Mouse (Mus musculus): ENCODE results near the gene Golga4. TPM values are rescaled to one million over a fixed set of nuclear protein-coding genes. Genes with fewer than 3 reads are reported as not detected.
A peak's percentile ranks its signal among the peaks of the same experiment; 100 is the strongest.

The Golga4 gene
- polyA plus RNA-seq, 1 experiment from 2014 or later: 30.6 TPM

DNA sequence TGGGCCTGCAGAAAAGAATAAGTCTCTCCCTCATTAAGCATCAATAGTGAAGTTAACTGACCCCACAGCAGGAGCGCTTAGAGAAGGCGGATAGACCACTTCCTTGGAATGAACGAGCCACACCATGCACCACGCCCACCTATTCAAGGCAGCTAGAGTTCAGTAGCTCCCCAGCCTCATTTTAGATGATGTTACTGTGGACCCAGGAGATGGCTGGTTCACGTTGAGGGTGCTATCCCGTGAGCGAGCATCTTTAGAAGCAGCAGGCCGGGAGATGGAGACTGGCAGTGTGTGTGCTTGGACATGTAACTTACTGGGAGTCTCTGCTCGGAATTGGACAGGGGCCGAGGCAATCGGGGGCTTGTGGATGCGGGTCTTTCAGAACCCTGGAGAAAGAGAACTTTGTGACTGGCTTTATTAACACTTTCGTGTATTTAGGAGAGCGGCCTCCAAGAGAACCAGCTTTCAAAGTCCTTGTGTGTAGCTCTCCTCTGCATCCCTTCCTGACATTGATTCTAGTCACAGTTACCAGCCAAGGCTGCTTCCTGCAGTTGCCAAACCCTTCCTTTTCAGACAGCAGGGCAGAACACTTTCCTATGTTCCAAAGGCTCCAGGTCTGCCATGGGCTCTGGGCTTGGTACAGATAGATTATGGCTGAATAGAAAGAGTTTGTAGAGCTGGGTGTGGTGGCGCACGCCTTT, 101.8 kb downstream of the Golga4 start:
- peak; percentile 27 for DNase-seq (ENCODE audit: low spot score)
- 44% methylated on average over 16 of the region's 16 CpGs for WGBS
- no peak overlapping the region for H3K27ac ChIP-seq (ENCODE audit: low read length)

DNA sequence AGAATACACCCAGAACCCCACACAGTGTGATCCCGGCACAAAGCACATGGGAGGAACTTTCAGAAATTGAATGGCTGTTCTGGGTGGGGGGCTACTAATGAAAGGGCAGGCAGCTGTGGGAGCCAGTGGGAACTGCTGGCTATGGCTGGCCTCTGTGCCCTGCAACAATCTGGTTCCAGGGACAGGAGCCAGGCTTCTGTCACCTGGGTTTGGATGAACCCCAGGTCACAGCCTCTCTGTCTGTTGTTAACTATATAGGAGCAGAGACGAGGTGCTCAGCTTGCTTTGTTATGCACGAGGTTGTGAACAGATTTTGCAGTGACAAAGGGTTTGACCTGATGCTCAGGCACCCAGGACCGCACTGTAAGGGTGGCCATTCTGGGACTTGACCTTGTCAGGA, 102.5 kb downstream of the Golga4 start:
- no peak overlapping the region for H3K4me3 ChIP-seq (ENCODE audit: low read depth, low read length)
- ATAC-seq: no peak

More for the DNA sequence above, 101.8 kb downstream of the Golga4 start:
- peak overlapping the region; percentile 95 for H3K4me2 ChIP-seq (replicated peaks; ENCODE audit: low read depth, low read length)
- H3K36me3 ChIP-seq (ENCODE audit: insufficient read depth, low read length): no peaks in the 10 kb centered on the region
- TF ChIP-seq EP300 (IDR thresholded peaks at IDR 0.05) (no peak), CTCF (IDR thresholded peaks at IDR 0.05) (no peak)
- peaks cover 4% of the 10 kb centered on the region; the same call in 1 of the 2 replicates for H3K4me1 ChIP-seq (ENCODE audit: insufficient read depth, low read depth, low read length)
- ATAC-seq: no peak
- 0 out of 2 replicates have a peak overlapping the region, but pooled peaks have one; percentile 12 for H3K9ac ChIP-seq (replicated peaks; ENCODE audit: low read depth)
- no peaks in the 10 kb centered on the region for H3K9me3 ChIP-seq (ENCODE audit: low read length)
- H3K27me3 ChIP-seq (replicated peaks; ENCODE audit: insufficient read depth, low read length): no peaks in the 10 kb centered on the region
- H3K4me3 ChIP-seq (ENCODE audit: low read depth, low read length): peak overlapping the region; percentile 83

DNA sequence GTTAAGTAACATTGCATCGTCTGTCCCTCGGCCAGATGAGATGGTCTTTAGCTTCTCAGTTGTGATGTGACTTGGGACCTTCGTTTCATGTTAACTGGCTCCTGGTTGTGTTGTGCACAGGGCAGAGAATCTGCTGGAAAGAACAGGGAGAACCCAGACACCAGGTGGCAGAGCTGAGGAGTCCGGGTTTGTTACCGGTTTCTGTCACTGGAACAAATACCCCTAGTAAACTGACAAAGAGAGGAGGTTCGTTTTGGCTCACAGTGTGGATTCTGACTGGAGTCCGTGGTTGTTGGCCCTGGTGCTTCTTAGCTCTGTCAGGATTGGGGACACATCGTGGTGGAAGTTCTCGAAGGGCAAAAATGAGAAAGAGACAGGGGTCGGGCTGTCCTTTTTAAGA, 104.0 kb downstream of the Golga4 start:
- no peaks in the 10 kb centered on the region for H3K36me3 ChIP-seq (ENCODE audit: insufficient read depth, low read length)
- H3K9ac ChIP-seq (replicated peaks; ENCODE audit: low read depth): no peak overlapping the region
- DNase-seq (ENCODE audit: low spot score) (peak; percentile 45), ATAC-seq (no peak)
- no peaks in the 10 kb centered on the region for H3K9me3 ChIP-seq (ENCODE audit: low read length)
- 54% methylated on average over 10 of the region's 10 CpGs for WGBS
- H3K27ac ChIP-seq (ENCODE audit: low read length): 0 out of 2 replicates have a peak overlapping the region, but pooled peaks have one; percentile 16
- peak; percentile 61 for TF ChIP-seq CTCF (IDR thresholded peaks at IDR 0.05)
- TF ChIP-seq EP300 (IDR thresholded peaks at IDR 0.05): no peak
- no peak overlapping the region for H3K4me3 ChIP-seq (ENCODE audit: low read depth, low read length)
- H3K27me3 ChIP-seq (replicated peaks; ENCODE audit: insufficient read depth, low read length): no peaks in the 10 kb centered on the region
- peak overlapping the region; percentile 18; the same call in 1 of the 2 replicates for H3K4me2 ChIP-seq (replicated peaks; ENCODE audit: low read depth, low read length)
- peaks cover 4% of the 10 kb centered on the region; the same call in 1 of the 2 replicates for H3K4me1 ChIP-seq (ENCODE audit: insufficient read depth, low read depth, low read length)

More for the DNA sequence above, 102.5 kb downstream of the Golga4 start:
- peaks cover 4% of the 10 kb centered on the region; the same call in 1 of the 2 replicates for H3K4me1 ChIP-seq (ENCODE audit: insufficient read depth, low read depth, low read length)
- no peaks in the 10 kb centered on the region for H3K9me3 ChIP-seq (ENCODE audit: low read length)
- no peaks in the 10 kb centered on the region for H3K36me3 ChIP-seq (ENCODE audit: insufficient read depth, low read length)
- no peaks in the 10 kb centered on the region for H3K27me3 ChIP-seq (replicated peaks; ENCODE audit: insufficient read depth, low read length)
- H3K9ac ChIP-seq (replicated peaks; ENCODE audit: low read depth): no peak overlapping the region
- H3K4me2 ChIP-seq (replicated peaks; ENCODE audit: low read depth, low read length): peak overlapping the region; percentile 95
- WGBS: 60% methylated on average over 4 of the region's 4 CpGs
- no peak for DNase-seq (ENCODE audit: low spot score)
- TF ChIP-seq EP300 (IDR thresholded peaks at IDR 0.05): no peak
- TF ChIP-seq CTCF (IDR thresholded peaks at IDR 0.05): no peak
- no peak overlapping the region for H3K27ac ChIP-seq (ENCODE audit: low read length)

DNA sequence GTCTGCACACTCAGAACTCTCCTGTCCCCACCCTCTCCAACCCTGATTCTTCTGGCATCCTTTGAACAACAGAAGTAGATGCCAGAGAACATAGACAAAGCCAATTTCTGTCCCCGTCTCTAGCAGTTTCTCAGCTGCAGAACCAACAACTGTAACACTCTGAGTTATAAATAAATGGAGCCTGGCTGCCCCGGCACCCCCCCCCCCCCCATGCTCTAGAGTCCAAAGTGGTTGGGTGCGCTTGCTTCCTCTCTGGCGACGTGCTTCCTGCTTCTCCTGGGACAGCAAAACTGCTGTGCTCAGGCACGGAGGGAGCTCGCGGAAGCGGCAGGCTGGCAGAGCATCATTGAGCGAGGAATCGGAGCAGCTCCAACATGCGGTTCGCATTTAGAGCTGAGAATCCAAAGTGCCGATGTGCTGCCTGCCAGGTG, 105.1 kb downstream of the Golga4 start:
- 20% methylated on average over 14 of the region's 14 CpGs for WGBS
- H3K27ac ChIP-seq (ENCODE audit: low read length): no peak overlapping the region; the same call in 1 of the 2 replicates
- H3K4me2 ChIP-seq (replicated peaks; ENCODE audit: low read depth, low read length): peak overlapping the region; percentile 36
- H3K36me3 ChIP-seq (ENCODE audit: insufficient read depth, low read length): no peaks in the 10 kb centered on the region
- no peaks in the 10 kb centered on the region for H3K9me3 ChIP-seq (ENCODE audit: low read length)
- peak; percentile 82 for DNase-seq (ENCODE audit: low spot score)
- no peaks in the 10 kb centered on the region for H3K27me3 ChIP-seq (replicated peaks; ENCODE audit: insufficient read depth, low read length)
- H3K9ac ChIP-seq (replicated peaks; ENCODE audit: low read depth): no peak overlapping the region
- peak; percentile 64 for ATAC-seq
- H3K4me3 ChIP-seq (ENCODE audit: low read depth, low read length): no peak overlapping the region
- H3K4me1 ChIP-seq (ENCODE audit: insufficient read depth, low read depth, low read length): peaks cover 4% of the 10 kb centered on the region; the same call in 1 of the 2 replicates
- TF ChIP-seq EP300 (IDR thresholded peaks at IDR 0.05) (no peak), CTCF (IDR thresholded peaks at IDR 0.05) (no peak)

DNA sequence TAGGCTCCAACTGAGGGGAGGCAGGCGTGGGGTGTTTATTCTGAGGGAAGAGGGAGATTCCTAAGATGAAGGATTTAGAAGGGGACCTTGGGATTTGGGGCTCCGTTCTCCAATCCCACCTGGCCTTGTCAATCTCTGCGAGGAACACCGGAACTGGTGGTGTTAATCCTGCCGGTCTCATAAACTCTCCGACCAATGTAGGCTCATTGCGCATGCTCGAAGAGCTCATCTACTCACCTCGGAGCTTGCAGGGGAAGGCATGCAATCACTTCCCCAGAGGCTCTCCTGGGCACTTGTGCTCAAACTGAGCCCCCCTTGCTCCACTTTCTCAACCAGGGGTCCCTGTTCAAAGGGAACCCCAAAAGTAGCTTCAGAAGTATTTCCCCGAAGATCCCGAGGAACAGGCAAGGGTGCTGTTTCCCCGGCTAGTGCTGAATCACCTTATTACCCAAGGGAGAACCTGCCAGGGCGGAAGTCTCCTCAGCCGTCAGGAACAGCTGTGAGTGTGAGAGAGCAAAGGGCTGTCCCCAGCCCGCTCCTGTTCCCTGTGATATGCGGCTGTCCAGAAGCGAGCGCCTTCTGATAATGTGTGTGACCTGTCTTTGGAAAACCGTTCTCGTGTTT, 106.0 kb downstream of the Golga4 start:
- Histone ChIP-seq H3K9me3 (ENCODE audit: low read length) (no peaks in the 10 kb centered on the region), H3K4me3 (ENCODE audit: low read depth, low read length) (no peak overlapping the region), H3K4me1 (ENCODE audit: insufficient read depth, low read depth, low read length) (peaks cover 4% of the 10 kb centered on the region; the same call in 1 of the 2 replicates), H3K4me2 (replicated peaks; ENCODE audit: low read depth, low read length) (peak overlapping the region; percentile 36; the same call in 1 of the 2 replicates), H3K27me3 (replicated peaks; ENCODE audit: insufficient read depth, low read length) (no peaks in the 10 kb centered on the region), H3K9ac (replicated peaks; ENCODE audit: low read depth) (no peak overlapping the region), H3K27ac (ENCODE audit: low read length) (no peak overlapping the region; the same call in 1 of the 2 replicates), H3K36me3 (ENCODE audit: insufficient read depth, low read length) (no peaks in the 10 kb centered on the region)
- TF ChIP-seq CTCF (IDR thresholded peaks at IDR 0.05) (no peak), EP300 (IDR thresholded peaks at IDR 0.05) (no peak)
- ATAC-seq (peak; percentile 30; the same call in 1 of the 2 replicates), DNase-seq (ENCODE audit: low spot score) (peak; percentile 61)
- WGBS: 38% methylated on average over 20 of the region's 20 CpGs

DNA sequence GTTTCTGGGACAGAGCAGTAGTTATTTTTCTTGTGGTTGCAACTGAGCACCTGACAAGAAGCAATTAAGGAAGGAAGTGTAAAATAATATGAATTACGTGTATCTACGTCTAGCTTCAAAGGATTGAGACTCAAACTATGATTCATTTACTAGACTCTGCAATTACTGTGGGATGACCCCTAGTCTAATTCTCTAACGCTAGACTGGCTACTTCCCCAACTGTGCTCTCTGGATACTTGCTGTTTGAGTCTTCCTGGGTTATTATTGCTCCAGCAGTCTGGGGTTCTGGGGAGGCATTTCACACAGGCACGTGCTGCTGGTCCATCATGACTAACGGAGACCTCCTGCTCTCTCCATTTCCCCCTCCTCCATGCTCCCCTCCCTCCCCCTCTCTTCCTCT, 111.2 kb downstream of the Golga4 start:
- H3K9ac ChIP-seq (replicated peaks; ENCODE audit: low read depth): no peak overlapping the region
- no peak for ATAC-seq
- no peak for DNase-seq (ENCODE audit: low spot score)
- H3K4me3 ChIP-seq (ENCODE audit: low read depth, low read length): no peak overlapping the region
- no peaks in the 10 kb centered on the region for H3K36me3 ChIP-seq (ENCODE audit: insufficient read depth, low read length)
- H3K4me2 ChIP-seq (replicated peaks; ENCODE audit: low read depth, low read length): no peak overlapping the region
- no peak overlapping the region for H3K27ac ChIP-seq (ENCODE audit: low read length)
- no peaks in the 10 kb centered on the region for H3K9me3 ChIP-seq (ENCODE audit: low read length)
- no peak for TF ChIP-seq CTCF (IDR thresholded peaks at IDR 0.05)
- no peak for TF ChIP-seq EP300 (IDR thresholded peaks at IDR 0.05)
- no peaks in the 10 kb centered on the region for H3K27me3 ChIP-seq (replicated peaks; ENCODE audit: insufficient read depth, low read length)
- 61% methylated on average over 5 of the region's 5 CpGs for WGBS
- H3K4me1 ChIP-seq (ENCODE audit: insufficient read depth, low read depth, low read length): 0 out of 2 replicates have a peak, but pooled peaks cover 2% of the 10 kb centered on the region

Measured in lung, postnatal 0 days (tissue).